Mouse (Mus musculus): Measurements from ENCODE around the gene Rxfp2.

DNA sequence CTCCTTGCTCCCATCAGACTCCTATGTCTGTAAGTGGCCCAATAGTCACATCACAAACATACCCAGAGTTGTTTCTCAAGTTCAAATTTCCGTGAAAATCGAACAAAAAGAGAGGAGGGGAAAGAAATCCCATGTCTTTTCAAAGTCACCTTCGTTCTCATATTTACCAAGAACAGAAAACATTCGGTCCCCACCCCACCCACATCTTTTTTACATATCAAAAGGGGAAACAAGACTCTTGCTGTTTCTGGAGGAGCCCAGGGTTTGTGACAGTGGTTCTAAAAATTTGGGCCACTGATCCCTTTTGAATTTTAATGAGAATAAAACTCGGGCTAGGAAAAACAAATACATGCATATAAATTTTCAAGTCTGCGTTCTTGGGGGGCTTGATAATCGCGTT, 92.8 kb downstream of the Rxfp2 start:
- TF ChIP-seq E2F4 (IDR thresholded peaks at IDR 0.05; ENCODE audit: insufficient read depth) = no peak
- TF ChIP-seq MAX (IDR thresholded peaks at IDR 0.05; ENCODE audit: low read depth) = no peak
- TF ChIP-seq POLR2AphosphoS2 (IDR thresholded peaks at IDR 0.05; ENCODE audit: insufficient read length, low read depth) = no peak

All from myocyte (in vitro differentiated cells).